Mouse (Mus musculus) heart, postnatal 10 days (tissue): ENCODE measurements around the gene Atn1. TPM values are rescaled to one million over a fixed set of nuclear protein-coding genes. Genes with fewer than 3 reads are reported as not detected.
"Not testable (repeated sequence)": the region's sequence is repeated elsewhere in the genome, so short reads cannot be mapped to it uniquely, and the experiment has no call there.

Source experiments
- DNase-seq, 2 experiments: peaks; one replicate each; pipeline ENCODE4 v3.0.0; 2021
- intact Hi-C: fragments of 180-260 bp; cut with DNase I; formaldehyde crosslinking; loops from one replicate; pipeline ENCODE4 v1.15.1; 2025
- total RNA-seq, 2 experiments: library from RNA; stranded (reverse); gene quantifications; 2 replicates each; pipeline ENCODE4 v1.2.3; 2021

Atn1 gene
- total RNA-seq = 10 to 100 TPM; 59.4 to 59.7 TPM

GRCm38 (mm10) chr6:124755831-124756595 lies at the start of gene Atn1, which contains the start of gene Gm45234:
Gene Atn1 (minus strand): TSS chr6:124756524.
Gene Gm45234 (minus strand): TSS chr6:124756021.
- DNase-seq = peak; percentile 79 to 82
- intact Hi-C loops = loop anchor here (5.0 to 10.0 kb wide), 3 partner anchors 51 to 261 kb away; partner anchors contain the start of genes C1rl, Lpcat3 and Spsb2

- intact Hi-C loops = loop anchor here (5.0 kb wide), 1 partner anchor 48 kb away; the partner anchor contains the start of genes Atn1 and Gm45234
- DNase-seq = peak; percentile 93 to 97
Measured at GRCm38 (mm10) chr6:124805341-124806321, 49.3 kb upstream of the Atn1 start.

- no peak for DNase-seq
- intact Hi-C loops = no loop called here
Measured at GRCm38 (mm10) chr6:124804341-124804740, 48.0 kb upstream of the Atn1 start.

- DNase-seq, intact Hi-C loops: not testable (repeated sequence)
Measured at GRCm38 (mm10) chr6:124803691-124804090, 47.4 kb upstream of the Atn1 start.

- intact Hi-C loops = no loop called here
Measured at GRCm38 (mm10) chr6:124803061-124803460, 46.7 kb upstream of the Atn1 start.

GRCm38 (mm10) chr6:124802400-124802799 lies 46.1 kb upstream of the Atn1 start:
- intact Hi-C loops, DNase-seq: not testable (repeated sequence)

More at GRCm38 (mm10) chr6:124803061-124803460, 46.7 kb upstream of the Atn1 start:
- no peak for DNase-seq

- DNase-seq = no peak
- intact Hi-C loops = no loop called here
Measured at GRCm38 (mm10) chr6:124796200-124796599, 39.9 kb upstream of the Atn1 start.

- no peak for DNase-seq
- intact Hi-C loops = no loop called here
Measured at GRCm38 (mm10) chr6:124795781-124796180, 39.5 kb upstream of the Atn1 start.

- intact Hi-C loops = no loop called here
- DNase-seq = no peak
Measured at GRCm38 (mm10) chr6:124791911-124792310, 35.6 kb upstream of the Atn1 start.

GRCm38 (mm10) chr6:124790121-124790520 lies 33.8 kb upstream of the Atn1 start:
- no peak for DNase-seq

GRCm38 (mm10) chr6:124789519-124789918 lies 33.2 kb upstream of the Atn1 start:
- no peak for DNase-seq
- intact Hi-C loops = no loop called here

More at GRCm38 (mm10) chr6:124790121-124790520, 33.8 kb upstream of the Atn1 start:
- intact Hi-C loops = no loop called here

GRCm38 (mm10) chr6:124787722-124788121 lies 31.4 kb upstream of the Atn1 start:
- no peak for DNase-seq
- intact Hi-C loops = no loop called here

- no peak for DNase-seq
- intact Hi-C loops = no loop called here
Measured at GRCm38 (mm10) chr6:124786756-124787420, 30.6 kb upstream of the Atn1 start.

GRCm38 (mm10) chr6:124782436-124782835 lies 26.1 kb upstream of the Atn1 start:
- intact Hi-C loops = no loop called here
- peak; percentile 34 to 56 for DNase-seq

- intact Hi-C loops = no loop called here
- DNase-seq = no peak
Measured at GRCm38 (mm10) chr6:124780917-124781316, 24.6 kb upstream of the Atn1 start.

- intact Hi-C loops = no loop called here
- DNase-seq = no peak
Measured at GRCm38 (mm10) chr6:124779984-124780416, 23.7 kb upstream of the Atn1 start.

GRCm38 (mm10) chr6:124779222-124779983 lies 23.1 kb upstream of the Atn1 start, which contains the start of gene Lrrc23:
Gene Lrrc23 (minus strand): TSS chr6:124779727.
- peak; percentile 59 to 68 for DNase-seq
- intact Hi-C loops = no loop called here

- intact Hi-C loops = no loop called here
- DNase-seq = no peak
Measured at GRCm38 (mm10) chr6:124770511-124770910, 14.2 kb upstream of the Atn1 start.

- intact Hi-C loops = no loop called here
- no peak for DNase-seq
Measured at GRCm38 (mm10) chr6:124770013-124770412, 13.7 kb upstream of the Atn1 start.
